Mouse (Mus musculus): ENCODE data around the gene Hilpda.

DNA sequence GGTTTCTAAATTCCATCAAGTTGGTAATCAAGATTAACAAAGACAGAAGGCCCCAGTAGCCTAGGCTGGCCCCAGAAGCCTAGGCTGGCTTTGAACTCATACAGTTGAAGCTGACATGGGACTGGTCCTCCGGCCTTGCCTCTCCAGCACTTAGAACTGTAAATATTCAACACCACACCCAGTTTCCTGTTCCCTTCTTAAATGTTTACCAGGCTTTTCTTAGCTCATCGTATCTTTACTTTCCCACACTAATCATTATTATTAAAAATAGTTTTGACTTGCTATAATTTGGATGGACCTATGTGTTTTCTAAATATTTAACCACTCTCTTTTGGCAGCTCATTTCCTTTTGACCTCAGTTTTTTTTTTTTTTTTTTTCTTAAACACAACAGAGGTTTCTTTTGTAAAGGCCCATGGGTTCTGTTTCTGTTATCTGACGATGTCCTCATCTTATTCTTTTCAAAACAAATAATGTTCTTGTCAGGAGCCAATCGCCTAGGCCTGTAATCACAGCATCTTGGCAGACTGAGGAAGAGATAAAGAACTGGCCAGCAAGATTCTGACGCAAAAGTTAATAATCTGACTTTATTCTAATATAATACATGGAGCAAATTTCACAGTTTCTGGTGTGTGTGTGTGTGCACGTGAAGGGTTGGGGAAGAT, 3.2 kb upstream of the Hilpda start:
- no peak for TF ChIP-seq HCFC1 (IDR thresholded peaks at IDR 0.05; ENCODE audit: borderline replicate concordance, insufficient read depth, low read length)
- no peak for TF ChIP-seq CHD2 (IDR thresholded peaks at IDR 0.05; ENCODE audit: low read depth, low read length)
- TF ChIP-seq ZNF384 (IDR thresholded peaks at IDR 0.05; ENCODE audit: low read depth, low read length), result no peak
- no peak for TF ChIP-seq MAFK (IDR thresholded peaks at IDR 0.05; ENCODE audit: insufficient read depth, low read depth, low read length)
- no peak for TF ChIP-seq ZC3H11A (IDR thresholded peaks at IDR 0.05; ENCODE audit: borderline replicate concordance, low read depth, low read length)
